Mouse (Mus musculus): Measurements from ENCODE around the gene Gimap8.

DNA sequence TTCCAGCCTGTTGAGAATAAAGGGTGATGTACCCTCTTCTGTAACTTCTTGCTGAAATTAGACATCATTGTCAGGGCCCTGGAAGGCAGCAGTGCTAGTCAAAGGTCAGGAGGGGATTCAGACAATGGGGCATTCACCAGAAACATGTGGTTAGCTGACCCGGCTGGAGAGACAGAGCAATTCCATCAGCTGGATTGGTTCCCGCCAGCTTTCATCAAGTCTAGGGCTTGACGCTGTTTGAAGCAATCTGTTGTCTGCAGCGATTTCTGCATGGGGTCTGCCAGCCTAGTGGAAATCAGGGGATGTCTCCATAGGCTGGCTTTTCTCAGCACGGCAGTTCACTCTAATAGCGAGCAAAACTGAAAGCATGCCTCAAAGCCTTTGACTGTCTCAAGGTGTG is 10.5 kb upstream of the Gimap8 start:
- TF ChIP-seq POLR2A (IDR thresholded peaks at IDR 0.05; ENCODE audit: borderline replicate concordance, insufficient read depth, low read length): no peak
- no peak for TF ChIP-seq CTCF (IDR thresholded peaks at IDR 0.05; ENCODE audit: borderline replicate concordance, insufficient read depth, low read depth, low read length)

All from cerebellum, adult 2 months (tissue).